ENCODE assay signal across 18 mouse cellular contexts in the genomic region with DNA sequence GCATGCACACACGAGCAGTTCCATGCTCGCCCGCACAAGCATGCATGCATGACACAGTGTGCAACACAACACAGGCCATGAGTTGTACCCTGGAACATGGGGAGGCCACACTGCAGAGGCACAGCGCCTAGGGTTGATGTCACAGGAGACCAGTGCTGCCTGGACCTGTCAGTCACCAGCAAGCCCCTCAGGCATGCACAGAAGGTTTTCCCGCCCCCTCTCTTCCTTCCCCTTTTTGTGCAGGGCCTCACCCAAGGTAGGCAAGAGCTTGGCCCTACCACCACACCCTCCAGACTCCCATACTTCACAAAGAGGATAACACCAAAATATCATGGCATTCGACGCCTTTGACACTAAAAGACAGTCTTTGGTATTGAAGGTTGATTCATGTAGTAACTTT.
"Had no signal": no experiment of that assay in that cellular context is flagged by ENCODE, and none has a peak within 500 bp of the region (broad histone marks: within the 10 kb centered on the region; RNA-seq: fewer than 3 reads in every experiment).

No protein-coding gene starts in this region.

- H3K27me3 ChIP-seq: intestine, embryonic 15.5 days; liver, embryonic 15.5 days; lung, embryonic 15.5 days; midbrain, embryonic 13.5 days had no signal

- H3K36me3 ChIP-seq: intestine, embryonic 15.5 days; liver, embryonic 15.5 days; lung, embryonic 15.5 days; midbrain, embryonic 10.5 days; midbrain, embryonic 13.5 days had no signal

- DNase-seq: kidney, adult 2 months; kidney, postnatal 10 days; kidney, postnatal 36 days; layer of hippocampus, postnatal 36 days; lung, adult 18-20 months; lung, postnatal 10 days; lung, postnatal 36 days; thymus, adult 18-20 months; thymus, postnatal 14 days; thymus, postnatal 4 days had no signal

- H3K4me2 ChIP-seq: intestine, embryonic 15.5 days; liver, embryonic 11.5 days; liver, embryonic 15.5 days; lung, embryonic 15.5 days; midbrain, embryonic 13.5 days had no signal

- H3K27ac ChIP-seq: intestine, embryonic 15.5 days; left cerebral cortex, adult 2 months; liver, embryonic 15.5 days; lung, embryonic 15.5 days; midbrain, embryonic 10.5 days; midbrain, embryonic 13.5 days had no signal

- H3K4me3 ChIP-seq: intestine, embryonic 15.5 days; left cerebral cortex, adult 2 months; liver, embryonic 15.5 days; lung, embryonic 15.5 days; midbrain, embryonic 10.5 days; midbrain, embryonic 13.5 days had no signal

- H3K9me3 ChIP-seq: intestine, embryonic 15.5 days; liver, embryonic 15.5 days; lung, embryonic 15.5 days; midbrain, embryonic 10.5 days; midbrain, embryonic 13.5 days had no signal

- ATAC-seq: intestine, embryonic 15.5 days; midbrain, embryonic 13.5 days; midbrain, embryonic 16.5 days had no signal

- H3K9ac ChIP-seq: intestine, embryonic 15.5 days; liver, embryonic 15.5 days; lung, embryonic 15.5 days; midbrain, embryonic 13.5 days had no signal
